Mouse (Mus musculus): ENCODE data around the gene Cd6.

Cd6 gene

GRCm38 (mm10) chr19:10839010-10839892, 9.4 kb upstream of the Cd6 start, which contains the start of gene Slc15a3:
TSS of gene Slc15a3 (plus strand) at chr19:10839727.
- DNase-seq (ENCODE audit: low spot score in 2 of 2): no peak

GRCm38 (mm10) chr19:10835671-10836070, 5.8 kb upstream of the Cd6 start:
- no peak for DNase-seq (ENCODE audit: low spot score in 2 of 2)

- no peak for DNase-seq (ENCODE audit: low spot score in 2 of 2)
Observed at GRCm38 (mm10) chr19:10833611-10834010, 3.8 kb upstream of the Cd6 start.

GRCm38 (mm10) chr19:10832030-10832429, 2.2 kb upstream of the Cd6 start:
- DNase-seq (ENCODE audit: low spot score in 2 of 2): no peak

- no peak for DNase-seq (ENCODE audit: low spot score in 2 of 2)
Observed at GRCm38 (mm10) chr19:10831424-10831823, 1.6 kb upstream of the Cd6 start.

- DNase-seq (ENCODE audit: low spot score in 2 of 2): no peak
Observed at GRCm38 (mm10) chr19:10828321-10828720, 1.5 kb downstream of the Cd6 start.

- no peak for DNase-seq (ENCODE audit: low spot score in 2 of 2)
Observed at GRCm38 (mm10) chr19:10824061-10824460, 5.8 kb downstream of the Cd6 start.

GRCm38 (mm10) chr19:10822534-10822933, 7.3 kb downstream of the Cd6 start:
- DNase-seq (ENCODE audit: low spot score in 2 of 2): no peak

GRCm38 (mm10) chr19:10821319-10821718, 8.5 kb downstream of the Cd6 start:
- DNase-seq (ENCODE audit: low spot score in 2 of 2): no peak

GRCm38 (mm10) chr19:10818217-10818946, 11.5 kb downstream of the Cd6 start:
- no peak for DNase-seq (ENCODE audit: low spot score in 2 of 2)

GRCm38 (mm10) chr19:10816462-10816861, 13.4 kb downstream of the Cd6 start:
- no peak for DNase-seq (ENCODE audit: low spot score in 2 of 2)

- DNase-seq (ENCODE audit: low spot score in 2 of 2): no peak
Observed at GRCm38 (mm10) chr19:10815871-10816270, 14.0 kb downstream of the Cd6 start.

- DNase-seq (ENCODE audit: low spot score in 2 of 2): no peak
Observed at GRCm38 (mm10) chr19:10813905-10814304, 16.0 kb downstream of the Cd6 start.

GRCm38 (mm10) chr19:10813039-10813438, 16.8 kb downstream of the Cd6 start:
- no peak for DNase-seq (ENCODE audit: low spot score in 2 of 2)

GRCm38 (mm10) chr19:10811471-10811870, 18.4 kb downstream of the Cd6 start:
- DNase-seq (ENCODE audit: low spot score in 2 of 2): no peak

- DNase-seq (ENCODE audit: low spot score in 2 of 2): no peak
Observed at GRCm38 (mm10) chr19:10810176-10810492, 19.7 kb downstream of the Cd6 start.

- peak; percentile 40 to 51 for DNase-seq (ENCODE audit: low spot score in 2 of 2)
Observed at GRCm38 (mm10) chr19:10809428-10810175, 20.3 kb downstream of the Cd6 start.

- no peak for DNase-seq (ENCODE audit: low spot score in 2 of 2)
Observed at GRCm38 (mm10) chr19:10808524-10809233, 21.2 kb downstream of the Cd6 start.

GRCm38 (mm10) chr19:10805661-10806285, 24.1 kb downstream of the Cd6 start:
- DNase-seq (ENCODE audit: low spot score in 2 of 2): no peak

- no peak for DNase-seq (ENCODE audit: low spot score in 2 of 2)
Observed at GRCm38 (mm10) chr19:10804850-10805660, 24.8 kb downstream of the Cd6 start.

Data from frontal cortex, postnatal 25 days (tissue).